Mouse (Mus musculus) neutrophil, adult 5-6 weeks (primary cell): ENCODE data around the gene Ralgapa2. TPM values are rescaled to one million over a fixed set of nuclear protein-coding genes. Genes with fewer than 3 reads are reported as not detected.

Source experiments
- ATAC-seq: fragments of 151-379, 151-347 bp; 2 replicates; pipeline ENCODE4 v1.8.0; 2017; ENCODE audit warnings: mild to moderate bottlenecking, moderate TSS enrichment; ENCODE audit not compliant: insufficient number of reproducible peaks, poor library complexity, low FRiP score, severe bottlenecking; ENCODE audit errors: extremely low read depth
- total RNA-seq: library from RNA; stranded (forward); fragments of 200-1000 nt; gene quantifications from 2 replicates; pipeline ENCODE4 v1.2.3, GENCODE M21; 2017

Ralgapa2 gene
- total RNA-seq, 1 experiment from 2014 or later: 33.1 TPM

- ATAC-seq: no peak
These were observed 113.8 kb downstream of the Ralgapa2 start for GRCm38 (mm10) chr2:146398211-146398865.

- ATAC-seq: no peak
These were observed 124.9 kb downstream of the Ralgapa2 start for GRCm38 (mm10) chr2:146387211-146387610.

- no peak for ATAC-seq
These were observed 127.6 kb downstream of the Ralgapa2 start for GRCm38 (mm10) chr2:146384582-146384981.

GRCm38 (mm10) chr2:146376293-146376692 is 135.9 kb downstream of the Ralgapa2 start:
- no peak for ATAC-seq

- no peak for ATAC-seq
These were observed 146.0 kb downstream of the Ralgapa2 start for GRCm38 (mm10) chr2:146366098-146366497.

- no peak for ATAC-seq
These were observed 146.7 kb downstream of the Ralgapa2 start for GRCm38 (mm10) chr2:146365368-146365983.

GRCm38 (mm10) chr2:146363483-146363882 is 148.7 kb downstream of the Ralgapa2 start:
- no peak for ATAC-seq

GRCm38 (mm10) chr2:146362932-146363331 is 149.2 kb downstream of the Ralgapa2 start:
- no peak for ATAC-seq

GRCm38 (mm10) chr2:146361969-146362368 is 150.2 kb downstream of the Ralgapa2 start:
- ATAC-seq: no peak

- no peak for ATAC-seq
These were observed 151.1 kb downstream of the Ralgapa2 start for GRCm38 (mm10) chr2:146361076-146361475.

- ATAC-seq: no peak
These were observed 152.5 kb downstream of the Ralgapa2 start for GRCm38 (mm10) chr2:146359676-146360075.

- ATAC-seq: no peak
These were observed 155.6 kb downstream of the Ralgapa2 start for GRCm38 (mm10) chr2:146356524-146356923.

- no peak for ATAC-seq
These were observed 161.9 kb downstream of the Ralgapa2 start for GRCm38 (mm10) chr2:146350230-146350629.

GRCm38 (mm10) chr2:146347942-146348341 is 164.2 kb downstream of the Ralgapa2 start:
- ATAC-seq: no peak

GRCm38 (mm10) chr2:146340090-146340489 is 172.1 kb downstream of the Ralgapa2 start:
- no peak for ATAC-seq

- no peak for ATAC-seq
These were observed 174.6 kb downstream of the Ralgapa2 start for GRCm38 (mm10) chr2:146337540-146337939.

- no peak for ATAC-seq
These were observed 180.2 kb downstream of the Ralgapa2 start for GRCm38 (mm10) chr2:146331894-146332476.

GRCm38 (mm10) chr2:146330772-146331281 is 181.3 kb downstream of the Ralgapa2 start:
- ATAC-seq: no peak

GRCm38 (mm10) chr2:146330101-146330500 is 182.0 kb downstream of the Ralgapa2 start:
- no peak for ATAC-seq

- ATAC-seq: no peak
These were observed 185.5 kb downstream of the Ralgapa2 start for GRCm38 (mm10) chr2:146326654-146327053.
